Mouse (Mus musculus) liver, embryonic 12.5 days (tissue): ENCODE measurements around the gene Cd164. TPM values are rescaled to one million over a fixed set of nuclear protein-coding genes. Genes with fewer than 3 reads are reported as not detected.
"Not testable (repeated sequence)": the region's sequence is repeated elsewhere in the genome, so short reads cannot be mapped to it uniquely, and the experiment has no call there.

Experiments
- ATAC-seq: fragments of 200-750 bp; cut with Nextera tagmentation; 2 replicates; pipeline ENCODE4 v1.8.0; 2017; ENCODE audit warnings: moderate number of reproducible peaks, mild to moderate bottlenecking, moderate library complexity
- H3K27ac ChIP-seq: fragments of 300-500 bp; sonication (generic); 2 replicates; pipeline ENCODE4 v1.5.1; 2016; ENCODE audit warnings: mild to moderate bottlenecking
- H3K27me3 ChIP-seq: fragments of 300-500 bp; sonication (generic); replicated peaks from 2 replicates; pipeline ENCODE4 v1.6.1; 2016; ENCODE audit warnings: mild to moderate bottlenecking, moderate library complexity
- H3K36me3 ChIP-seq: fragments of 300-500 bp; sonication (generic); 2 replicates; pipeline ENCODE4 v1.6.1; 2016; ENCODE audit warnings: mild to moderate bottlenecking, moderate library complexity
- H3K4me1 ChIP-seq: fragments of 300-500 bp; sonication (generic); 2 replicates; pipeline ENCODE4 v1.6.1; 2016
- H3K4me2 ChIP-seq: fragments of 300-500 bp; sonication (generic); 2 replicates; pipeline ENCODE4 v1.6.1; 2016; ENCODE audit warnings: mild to moderate bottlenecking, moderate library complexity
- H3K4me3 ChIP-seq: fragments of 300-500 bp; sonication (generic); 2 replicates; pipeline ENCODE4 v1.5.1; 2016; ENCODE audit warnings: mild to moderate bottlenecking, moderate library complexity
- H3K9ac ChIP-seq: fragments of 300-500 bp; sonication (generic); 2 replicates; pipeline ENCODE4 v1.6.1; 2016; ENCODE audit warnings: mild to moderate bottlenecking, moderate library complexity
- H3K9me3 ChIP-seq: fragments of 300-500 bp; sonication (generic); replicated peaks from 2 replicates; pipeline ENCODE4 v1.6.1; 2016; ENCODE audit warnings: mild to moderate bottlenecking, moderate library complexity
- WGBS: fragments of 180-500 bp; shearing (Covaris S2); methylation state at CpG from one replicate; pipeline ENCODE4 v1.1.7; 2016; ENCODE audit not compliant: insufficient replicate concordance; 5-methylcytosine and 5-hydroxymethylcytosine counted together
- polyA plus RNA-seq: library from polyadenylated mRNA; unstranded; fragments of >200 nt; fragmentation: Nextera tagmentation; extraction: Ambion mirVana; gene quantifications from 2 replicates; pipeline ENCODE4 v1.2.1, GENCODE M21; 2016

The Cd164 gene
- polyA plus RNA-seq, 1 experiment from 2014 or later = 83.6 TPM

DNA sequence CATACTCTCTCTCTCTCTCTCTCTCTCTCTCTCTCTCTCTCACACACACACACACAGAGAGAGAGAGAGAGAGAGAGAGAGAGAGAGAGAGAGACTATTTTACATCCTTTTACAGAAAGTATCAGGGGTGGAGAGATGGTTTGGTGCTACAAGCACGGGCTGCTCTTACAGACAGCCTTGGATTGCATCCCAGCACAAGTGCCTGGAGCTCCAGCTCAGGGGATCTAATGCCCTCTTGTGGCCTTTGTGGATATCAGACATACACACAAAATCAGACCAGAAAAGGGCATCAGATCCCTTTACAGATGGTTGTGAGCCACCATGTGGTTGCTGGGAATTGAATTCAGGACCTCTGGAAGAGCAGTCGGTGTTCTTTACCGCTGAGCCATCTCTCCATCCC, 13.8 kb upstream of the Cd164 start:
- H3K4me3 ChIP-seq, H3K27me3 ChIP-seq, H3K4me1 ChIP-seq, ATAC-seq, H3K9me3 ChIP-seq, H3K9ac ChIP-seq, H3K36me3 ChIP-seq, H3K4me2 ChIP-seq, H3K27ac ChIP-seq: not testable (repeated sequence)
- 3% methylated on average over 3 of the region's 3 CpGs for WGBS

DNA sequence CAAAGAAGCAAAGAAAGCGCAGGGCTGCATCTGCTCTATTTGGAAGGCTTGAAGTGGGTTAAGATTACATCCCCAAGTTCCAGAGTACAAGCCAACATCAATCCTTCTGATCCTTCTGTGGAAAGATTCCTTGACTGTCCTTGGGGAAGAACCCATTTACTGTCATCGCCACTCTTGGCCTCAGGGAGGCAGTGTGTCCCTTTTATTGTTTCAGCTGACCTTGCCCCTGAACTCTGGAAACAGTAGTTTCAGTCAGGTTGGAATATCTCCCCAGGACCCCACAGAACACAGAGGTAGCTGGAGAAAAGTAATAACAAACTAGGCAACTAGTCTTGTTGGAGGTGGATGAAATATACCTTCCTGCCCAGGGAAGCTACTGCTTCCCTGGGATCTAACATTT, 10.1 kb upstream of the Cd164 start:
- no peaks in the 10 kb centered on the region for H3K9me3 ChIP-seq
- ATAC-seq = no peak
- H3K27ac ChIP-seq = no peak overlapping the region
- no peak overlapping the region for H3K9ac ChIP-seq
- no peaks in the 10 kb centered on the region for H3K36me3 ChIP-seq
- 0 out of 2 replicates have a peak, but pooled peaks cover 4% of the 10 kb centered on the region for H3K27me3 ChIP-seq
- WGBS = 31% methylated on average over 2 of the region's 2 CpGs
- no peak overlapping the region for H3K4me3 ChIP-seq
- H3K4me2 ChIP-seq = no peak overlapping the region
- H3K4me1 ChIP-seq = no peaks in the 10 kb centered on the region

DNA sequence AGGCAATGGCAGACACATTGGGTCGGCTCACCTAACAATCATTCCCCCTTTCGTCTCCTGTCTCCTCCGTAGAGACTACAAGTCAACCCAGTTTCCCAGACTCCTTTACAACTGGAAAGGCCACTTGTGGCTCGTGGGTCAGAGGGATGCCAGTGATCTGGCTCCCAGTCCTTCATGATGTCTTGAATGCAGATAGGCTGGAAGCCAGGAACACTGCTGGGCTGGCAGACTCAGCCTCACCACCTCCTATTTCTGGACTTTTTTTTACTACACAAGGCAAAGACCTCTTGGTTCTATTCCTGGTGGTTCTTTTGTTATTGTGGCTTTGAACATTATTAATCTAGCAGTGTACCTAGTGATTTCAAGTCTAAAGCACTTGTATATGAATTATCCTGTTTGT, 4.9 kb upstream of the Cd164 start:
- Histone ChIP-seq H3K27me3 (0 out of 2 replicates have a peak, but pooled peaks cover 4% of the 10 kb centered on the region), H3K4me3 (no peak overlapping the region), H3K4me1 (peaks cover 10% of the 10 kb centered on the region), H3K36me3 (no peaks in the 10 kb centered on the region), H3K4me2 (no peak overlapping the region), H3K9me3 (no peaks in the 10 kb centered on the region), H3K27ac (no peak overlapping the region), H3K9ac (no peak overlapping the region)
- 65% methylated on average over 4 of the region's 4 CpGs for WGBS
- no peak for ATAC-seq

DNA sequence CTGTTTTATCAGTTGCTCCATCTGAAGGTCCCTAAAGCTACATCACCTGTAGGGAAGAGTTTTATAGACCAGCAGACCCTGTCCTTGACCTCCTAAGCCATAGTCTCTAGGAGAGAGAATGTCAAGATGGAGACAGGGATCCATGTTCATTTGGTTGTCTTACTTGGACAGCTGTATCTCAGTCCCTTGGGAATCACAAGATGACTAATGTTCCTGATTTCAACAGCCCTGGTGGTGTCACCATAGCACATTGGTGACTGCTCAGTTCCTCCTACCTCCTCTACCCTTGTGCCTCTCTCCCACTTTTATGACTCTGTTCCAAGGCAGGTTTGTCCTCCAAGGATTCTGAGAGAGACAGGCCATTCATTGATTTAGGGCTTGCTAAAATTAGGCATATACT, 4.3 kb upstream of the Cd164 start:
- peaks cover 10% of the 10 kb centered on the region for H3K4me1 ChIP-seq
- H3K27me3 ChIP-seq = 0 out of 2 replicates have a peak, but pooled peaks cover 4% of the 10 kb centered on the region
- H3K9ac ChIP-seq = no peak overlapping the region
- no peaks in the 10 kb centered on the region for H3K36me3 ChIP-seq
- H3K27ac ChIP-seq = no peak overlapping the region
- H3K4me2 ChIP-seq = no peak overlapping the region
- no peaks in the 10 kb centered on the region for H3K9me3 ChIP-seq
- no peak overlapping the region for H3K4me3 ChIP-seq
- no peak for ATAC-seq

DNA sequence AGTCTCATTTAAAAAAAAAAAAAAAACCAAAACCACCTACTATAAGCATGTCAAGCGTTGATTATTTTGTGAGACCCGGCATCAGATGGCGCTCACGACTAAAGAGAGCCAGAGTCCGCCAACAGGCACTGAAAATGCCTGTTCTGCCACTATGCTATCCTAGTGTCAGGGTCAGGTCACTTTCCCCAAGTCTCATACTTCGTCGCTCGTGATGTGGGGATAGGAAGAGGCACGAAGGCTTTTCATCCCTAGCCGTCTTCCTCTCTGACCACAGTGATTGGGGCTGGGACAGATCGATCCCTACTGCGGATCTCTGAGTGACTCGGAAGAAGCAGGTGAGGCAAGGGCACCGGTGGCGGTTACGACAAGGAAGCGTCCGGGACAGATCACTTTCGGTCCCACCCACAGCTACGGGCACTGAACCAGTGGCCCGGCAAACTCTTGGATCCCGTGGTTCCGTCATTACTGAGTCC, 670 bp upstream of the Cd164 start:
- Histone ChIP-seq H3K9me3 (no peaks in the 10 kb centered on the region), H3K36me3 (peaks cover 6% of the 10 kb centered on the region), H3K27ac (peak overlapping the region; percentile 95), H3K9ac (peak overlapping the region; percentile 94), H3K4me1 (peaks cover 38% of the 10 kb centered on the region), H3K4me3 (peak overlapping the region; percentile 96), H3K4me2 (peak overlapping the region; percentile 81), H3K27me3 (no peaks in the 10 kb centered on the region)
- under 1% methylated on average over 23 of the region's 23 CpGs for WGBS
- ATAC-seq = peak; percentile 78

DNA sequence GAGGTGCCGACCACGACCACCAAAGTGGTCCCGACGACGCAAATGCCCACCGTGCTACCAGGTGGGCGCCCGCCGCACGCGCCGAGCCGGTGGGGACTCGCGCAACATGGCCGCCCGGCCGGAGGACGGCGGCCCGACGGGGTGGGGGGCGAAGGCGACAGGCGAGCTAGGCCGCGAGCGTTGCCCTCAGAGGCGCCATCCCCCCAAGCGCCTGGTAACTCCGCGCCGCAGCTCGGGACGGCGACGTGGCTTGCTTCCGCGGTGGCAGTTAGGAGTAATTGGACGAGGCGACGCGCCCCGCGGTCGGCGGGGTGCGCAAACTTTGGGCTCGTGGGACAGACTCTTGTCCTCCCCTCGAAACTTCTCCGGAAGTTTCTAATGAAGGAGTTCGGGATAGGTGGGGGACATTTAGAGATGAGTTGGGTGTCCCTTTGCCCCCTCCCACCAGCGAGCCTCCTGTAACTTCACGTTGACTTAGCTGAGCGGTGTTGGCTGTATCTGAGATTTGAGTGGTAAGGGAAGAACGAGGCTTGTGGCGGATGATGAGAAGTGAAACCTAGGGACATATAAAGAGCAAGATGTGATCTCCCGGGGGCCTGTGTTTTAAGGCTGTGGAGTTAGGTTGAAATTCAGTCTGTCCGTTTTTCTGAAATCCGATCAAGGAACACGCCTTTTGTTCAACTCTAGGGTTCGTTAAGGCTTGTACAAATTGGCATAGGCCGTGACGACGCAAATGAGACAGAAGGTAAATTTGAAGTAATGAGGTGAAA, 611 bp downstream of the Cd164 start:
- Histone ChIP-seq H3K4me2 (peak overlapping the region; percentile 81), H3K9ac (peak overlapping the region; percentile 94), H3K4me3 (peak overlapping the region; percentile 96), H3K27ac (peak overlapping the region; percentile 95), H3K36me3 (peaks cover 19% of the 10 kb centered on the region), H3K9me3 (no peaks in the 10 kb centered on the region), H3K4me1 (peaks cover 41% of the 10 kb centered on the region), H3K27me3 (no peaks in the 10 kb centered on the region)
- under 1% methylated on average over 65 of the region's 65 CpGs for WGBS
- peak; percentile 48 for ATAC-seq

DNA sequence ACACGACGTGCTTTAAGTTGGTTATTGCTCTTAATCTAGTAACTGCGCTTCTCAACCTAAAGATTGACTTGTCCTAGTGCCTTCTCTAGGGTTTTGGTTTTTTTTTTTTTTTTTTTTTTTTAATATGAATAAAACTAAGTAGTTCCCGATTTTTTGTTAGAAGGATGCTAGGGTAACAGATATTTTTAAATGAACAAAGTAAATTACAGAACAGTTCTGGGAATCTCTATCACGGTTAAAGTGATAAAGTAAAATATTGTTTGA, 1.1 kb downstream of the Cd164 start:
- no peak for ATAC-seq
- peaks cover 22% of the 10 kb centered on the region for H3K36me3 ChIP-seq
- peak overlapping the region; percentile 94 for H3K9ac ChIP-seq
- peak overlapping the region; percentile 96 for H3K4me3 ChIP-seq
- no peaks in the 10 kb centered on the region for H3K27me3 ChIP-seq
- H3K4me1 ChIP-seq = peaks cover 44% of the 10 kb centered on the region
- peak overlapping the region; percentile 81 for H3K4me2 ChIP-seq
- peak overlapping the region; percentile 95; the same call in 1 of the 2 replicates for H3K27ac ChIP-seq
- WGBS = 5% methylated on average over 5 of the region's 5 CpGs
- H3K9me3 ChIP-seq = no peaks in the 10 kb centered on the region

DNA sequence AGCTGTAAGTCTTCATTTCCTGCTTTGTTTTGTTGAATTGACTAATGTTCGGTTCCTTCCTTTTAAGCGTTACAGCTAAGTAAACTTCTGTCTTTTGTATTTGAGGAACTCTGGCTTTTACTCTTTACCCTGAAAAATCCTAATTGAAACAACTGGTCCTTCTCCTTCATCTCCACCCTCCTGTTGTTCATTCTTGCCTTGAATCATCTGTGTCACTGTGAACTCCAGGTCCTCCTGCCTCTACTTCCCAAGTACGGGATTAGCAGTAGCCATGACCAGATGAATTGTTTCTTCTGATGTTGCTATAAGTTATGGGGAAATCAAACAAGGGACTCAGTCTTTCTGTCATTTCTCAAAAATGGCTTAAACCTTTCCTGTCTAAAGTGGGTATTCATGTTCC, 4.2 kb downstream of the Cd164 start:
- Histone ChIP-seq H3K27ac (no peak overlapping the region), H3K4me1 (peaks cover 38% of the 10 kb centered on the region), H3K9me3 (no peaks in the 10 kb centered on the region), H3K4me2 (no peak overlapping the region), H3K9ac (no peak overlapping the region), H3K27me3 (no peaks in the 10 kb centered on the region), H3K4me3 (no peak overlapping the region), H3K36me3 (peaks cover 46% of the 10 kb centered on the region)
- ATAC-seq = no peak
- 74% methylated on average over 3 of the region's 3 CpGs for WGBS

DNA sequence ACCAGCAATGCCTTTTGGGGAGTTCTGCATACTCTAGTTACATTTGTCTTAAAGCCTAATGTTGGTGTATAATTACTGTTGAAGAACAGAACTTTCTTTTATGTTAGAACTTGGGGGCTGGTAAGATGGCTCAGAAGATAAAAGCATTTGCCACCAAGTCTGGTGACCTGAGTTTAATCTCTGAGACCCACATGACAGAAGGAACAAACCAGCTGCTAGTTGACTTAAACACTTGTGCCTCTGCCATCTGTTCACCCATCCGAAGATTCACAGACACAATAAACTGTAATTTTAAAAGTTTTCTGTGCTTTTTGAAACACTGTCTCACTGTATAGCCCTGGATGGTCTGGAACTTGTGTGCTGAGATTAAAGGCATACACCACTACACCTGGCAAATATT, 6.5 kb downstream of the Cd164 start:
- Histone ChIP-seq H3K4me3 (no peak overlapping the region), H3K9ac (no peak overlapping the region), H3K36me3 (peaks cover 66% of the 10 kb centered on the region), H3K27ac (no peak overlapping the region), H3K4me2 (no peak overlapping the region), H3K4me1 (peaks cover 36% of the 10 kb centered on the region), H3K27me3 (no peaks in the 10 kb centered on the region), H3K9me3 (no peaks in the 10 kb centered on the region)
- WGBS = 63% methylated on average over 1 of the region's 1 CpGs
- ATAC-seq = no peak

DNA sequence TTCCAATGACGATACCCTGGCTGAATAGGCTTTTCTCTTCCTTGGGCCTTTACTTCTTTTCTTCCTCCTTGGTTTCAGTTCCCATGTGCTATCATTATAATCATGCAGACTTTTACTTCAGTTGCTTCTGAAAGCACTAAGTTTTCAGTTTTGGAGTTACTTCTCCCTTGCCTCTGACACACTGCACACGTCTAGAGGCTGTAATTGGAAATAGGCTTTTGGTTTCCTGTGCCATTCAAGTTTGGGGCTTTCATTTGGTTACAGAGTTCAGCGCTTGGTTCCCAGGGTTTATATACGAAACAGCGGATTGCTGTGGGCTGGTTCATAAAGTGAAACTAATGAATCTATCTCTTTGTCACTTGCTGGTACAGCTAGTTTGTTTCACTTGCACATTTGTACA, 10.8 kb downstream of the Cd164 start:
- peaks cover 8% of the 10 kb centered on the region for H3K4me1 ChIP-seq

DNA sequence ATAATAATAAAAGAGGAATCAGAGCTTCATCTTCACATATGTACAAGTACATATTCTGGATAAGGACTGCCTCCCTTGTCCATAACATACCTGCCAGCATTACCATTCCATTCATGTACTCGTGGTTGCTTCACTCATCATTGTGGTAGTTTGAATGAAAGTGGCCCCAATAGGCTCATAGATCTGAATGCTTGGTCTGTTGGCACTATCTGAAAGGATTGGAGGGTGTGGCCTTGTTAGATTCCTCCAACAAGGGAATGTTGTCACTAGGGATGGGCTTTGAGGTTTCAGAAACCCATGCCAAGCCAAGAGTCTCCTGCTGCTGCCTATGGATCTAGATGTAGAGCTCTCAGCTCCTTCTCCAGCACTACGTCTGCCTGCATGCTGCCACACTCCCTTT, 16.8 kb downstream of the Cd164 start:
- Histone ChIP-seq H3K4me3 (no peak overlapping the region), H3K4me1 (no peaks in the 10 kb centered on the region), H3K27ac (no peak overlapping the region), H3K36me3 (peaks cover 54% of the 10 kb centered on the region), H3K9ac (no peak overlapping the region), H3K27me3 (no peaks in the 10 kb centered on the region), H3K9me3 (no peaks in the 10 kb centered on the region), H3K4me2 (no peak overlapping the region)
- no peak for ATAC-seq
- 83% methylated on average over 2 of the region's 2 CpGs for WGBS

More for the DNA sequence above, 10.8 kb downstream of the Cd164 start:
- no peak overlapping the region for H3K4me3 ChIP-seq
- WGBS = 82% methylated on average over 5 of the region's 5 CpGs
- no peak overlapping the region for H3K27ac ChIP-seq
- no peak overlapping the region for H3K4me2 ChIP-seq
- peaks cover 83% of the 10 kb centered on the region for H3K36me3 ChIP-seq
- ATAC-seq = no peak
- H3K9me3 ChIP-seq = no peaks in the 10 kb centered on the region
- no peak overlapping the region for H3K9ac ChIP-seq
- no peaks in the 10 kb centered on the region for H3K27me3 ChIP-seq

DNA sequence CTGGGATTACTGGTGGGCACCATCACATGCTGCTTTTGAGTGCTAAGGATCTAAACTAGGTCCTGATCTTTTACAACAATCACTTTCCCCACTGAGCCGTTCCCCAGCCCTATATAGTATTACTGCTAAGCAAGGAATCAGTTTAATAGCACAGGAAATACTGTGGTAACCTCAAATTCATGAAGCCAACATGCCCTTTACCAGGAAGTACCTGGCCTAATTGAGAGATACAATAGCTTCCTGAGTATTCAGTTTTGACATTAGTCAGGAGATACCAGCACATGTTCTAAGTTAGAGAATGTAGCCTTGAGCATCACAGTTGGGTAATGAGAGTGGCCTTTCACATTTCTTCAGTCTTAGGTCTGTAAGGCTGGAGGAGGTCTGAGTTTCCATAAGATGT, 17.5 kb downstream of the Cd164 start:
- Histone ChIP-seq H3K4me1 (no peaks in the 10 kb centered on the region), H3K9me3 (no peaks in the 10 kb centered on the region), H3K4me3 (no peak overlapping the region), H3K36me3 (peaks cover 48% of the 10 kb centered on the region), H3K9ac (no peak overlapping the region), H3K4me2 (no peak overlapping the region), H3K27me3 (no peaks in the 10 kb centered on the region), H3K27ac (no peak overlapping the region)
- 73% methylated on average over 1 of the region's 1 CpGs for WGBS
- ATAC-seq = no peak
